Mouse (Mus musculus) liver, embryonic 16.5 days (tissue): ENCODE measurements around the gene Il10ra. TPM values are rescaled to one million over a fixed set of nuclear protein-coding genes. Genes with fewer than 3 reads are reported as not detected.

Source experiments
- ATAC-seq: fragments of 200-750 bp; cut with Nextera tagmentation; 2 replicates; pipeline ENCODE4 v1.8.0; 2017; ENCODE audit warnings: low read depth, mild to moderate bottlenecking, moderate number of reproducible peaks, moderate library complexity
- H3K27ac ChIP-seq: fragments of 300-500 bp; sonication (generic); 2 replicates; pipeline ENCODE4 v1.5.1; 2014; ENCODE audit warnings: mild to moderate bottlenecking, low read length
- H3K27me3 ChIP-seq: fragments of 300-500 bp; sonication (generic); 2 replicates; pipeline ENCODE4 v1.6.1; 2014; ENCODE audit warnings: low read depth, low read length, mixed read lengths; ENCODE audit not compliant: control insufficient read depth, insufficient read depth
- H3K36me3 ChIP-seq: fragments of 300-500 bp; sonication (generic); 2 replicates; pipeline ENCODE4 v1.6.1; 2014; ENCODE audit warnings: mild to moderate bottlenecking; ENCODE audit not compliant: control insufficient read depth, insufficient read depth
- H3K4me1 ChIP-seq: fragments of 300-500 bp; sonication (generic); 2 replicates; pipeline ENCODE4 v1.6.1; 2014; ENCODE audit warnings: low read depth, low read length, mixed read lengths; ENCODE audit not compliant: control insufficient read depth
- H3K4me2 ChIP-seq: fragments of 300-500 bp; sonication (generic); 2 replicates; pipeline ENCODE4 v1.6.1; 2014; ENCODE audit warnings: low read depth, low read length, mixed read lengths
- H3K4me3 ChIP-seq: fragments of 300-500 bp; sonication (generic); 2 replicates; pipeline ENCODE4 v1.5.1; 2014; ENCODE audit warnings: low read depth, mild to moderate bottlenecking, low read length
- H3K9ac ChIP-seq: fragments of 300-500 bp; sonication (generic); 2 replicates; pipeline ENCODE4 v1.6.1; 2014; ENCODE audit warnings: low read depth, low read length
- H3K9me3 ChIP-seq: fragments of 300-500 bp; sonication (generic); replicated peaks from 2 replicates; pipeline ENCODE4 v1.6.1; 2016; ENCODE audit warnings: low read length; ENCODE audit not compliant: control insufficient read depth
- WGBS: fragments of 180-500 bp; shearing (Covaris S2); extraction: QIAGEN DNeasy Blood & Tissue Kit; methylation state at CpG from one replicate; pipeline ENCODE4 v1.1.7; 2014; ENCODE audit not compliant: insufficient replicate concordance; 5-methylcytosine and 5-hydroxymethylcytosine counted together
- polyA plus RNA-seq: library from polyadenylated mRNA; unstranded; fragments of >200 nt; fragmentation: Nextera tagmentation; extraction: Ambion mirVana; gene quantifications from 2 replicates; pipeline ENCODE4 v1.2.1, GENCODE M21; 2015

Gene Il10ra
- polyA plus RNA-seq, 1 experiment from 2014 or later: 1.9 TPM

DNA sequence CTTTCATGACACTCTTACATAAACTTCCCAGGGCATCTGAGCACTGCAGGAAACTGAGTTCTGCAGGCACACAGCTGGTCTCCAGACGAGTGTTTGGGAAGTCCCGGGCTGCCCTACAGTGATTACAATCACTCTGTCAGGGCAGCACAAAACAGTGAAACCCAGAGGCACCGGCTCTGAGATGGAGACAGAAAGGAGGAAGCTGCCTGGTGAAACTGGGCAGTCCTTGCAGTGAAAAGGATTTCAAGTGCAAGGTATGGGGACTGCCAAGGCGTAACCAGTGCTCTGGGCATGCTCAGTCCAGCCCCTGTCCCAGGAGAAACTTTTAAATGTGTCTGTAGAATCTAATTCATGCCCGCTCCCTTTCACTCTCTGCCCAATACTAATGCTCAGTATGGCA, 3.3 kb upstream of the Il10ra start:
- 26% methylated on average over 5 of the region's 5 CpGs for WGBS
- Histone ChIP-seq H3K27me3 (peaks cover 23% of the 10 kb centered on the region; the same call in 1 of the 2 replicates), H3K4me2 (no peak overlapping the region), H3K4me3 (no peak overlapping the region), H3K4me1 (no peaks in the 10 kb centered on the region; the same call in 1 of the 2 replicates), H3K36me3 (no peaks in the 10 kb centered on the region), H3K9ac (no peak overlapping the region), H3K9me3 (no peaks in the 10 kb centered on the region), H3K27ac (peak overlapping the region; percentile 31)
- no peak for ATAC-seq

DNA sequence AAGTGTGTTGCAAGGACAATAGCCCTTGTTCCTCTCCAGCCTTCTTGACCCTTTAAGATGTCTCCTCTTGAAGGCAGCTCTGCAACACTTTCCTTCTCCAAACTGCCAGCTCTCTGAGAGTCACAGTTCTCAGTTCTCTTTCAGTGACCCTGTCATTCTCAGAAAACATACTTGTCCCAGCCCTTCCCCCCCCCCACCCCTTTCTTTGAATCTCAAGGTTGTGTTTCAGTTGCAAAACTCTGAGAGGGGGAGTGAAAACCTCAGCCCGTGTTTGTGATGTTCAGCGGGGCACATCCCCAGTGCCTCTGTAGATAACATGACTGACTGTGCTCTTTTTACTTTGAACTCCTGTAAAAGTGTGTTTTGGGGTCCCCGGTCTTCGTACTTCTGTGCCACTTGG, 870 bp downstream of the Il10ra start:
- peak overlapping the region; percentile 41 for H3K4me3 ChIP-seq
- ATAC-seq: no peak
- H3K4me2 ChIP-seq: no peak overlapping the region
- H3K27ac ChIP-seq: no peak overlapping the region; the same call in 1 of the 2 replicates
- no peaks in the 10 kb centered on the region for H3K4me1 ChIP-seq
- H3K36me3 ChIP-seq: no peaks in the 10 kb centered on the region
- peaks cover 23% of the 10 kb centered on the region; the same call in 1 of the 2 replicates for H3K27me3 ChIP-seq
- H3K9me3 ChIP-seq: no peaks in the 10 kb centered on the region
- no peak overlapping the region for H3K9ac ChIP-seq
- 14% methylated on average over 4 of the region's 4 CpGs for WGBS

DNA sequence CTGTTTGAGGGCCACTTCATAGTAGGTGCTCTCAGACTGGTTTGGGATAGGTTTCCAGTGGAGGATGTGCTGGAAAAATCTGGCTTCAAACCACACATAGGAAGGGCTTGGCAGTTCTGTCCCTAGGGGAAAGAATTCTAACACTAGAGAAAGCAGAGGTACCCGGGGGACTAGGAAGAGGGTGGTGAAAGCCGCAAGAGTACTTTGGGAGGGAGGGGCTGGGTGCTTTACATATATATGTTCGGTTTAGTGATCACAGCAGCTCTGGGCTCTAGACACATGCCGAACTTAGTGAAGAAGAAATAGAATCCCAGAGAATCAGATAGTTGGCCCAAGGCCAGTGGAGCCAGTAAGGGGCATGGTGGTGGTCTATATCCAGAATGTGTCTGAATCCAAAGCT, 1.9 kb downstream of the Il10ra start:
- H3K4me1 ChIP-seq: no peaks in the 10 kb centered on the region
- no peak overlapping the region for H3K9ac ChIP-seq
- no peaks in the 10 kb centered on the region for H3K36me3 ChIP-seq
- 0 out of 2 replicates have a peak overlapping the region, but pooled peaks have one; percentile 13 for H3K4me2 ChIP-seq
- 54% methylated on average over 4 of the region's 4 CpGs for WGBS
- H3K4me3 ChIP-seq: no peak overlapping the region; the same call in 1 of the 2 replicates
- H3K27me3 ChIP-seq: peaks cover 23% of the 10 kb centered on the region; the same call in 1 of the 2 replicates
- no peak overlapping the region for H3K27ac ChIP-seq
- no peaks in the 10 kb centered on the region for H3K9me3 ChIP-seq
- ATAC-seq: no peak

DNA sequence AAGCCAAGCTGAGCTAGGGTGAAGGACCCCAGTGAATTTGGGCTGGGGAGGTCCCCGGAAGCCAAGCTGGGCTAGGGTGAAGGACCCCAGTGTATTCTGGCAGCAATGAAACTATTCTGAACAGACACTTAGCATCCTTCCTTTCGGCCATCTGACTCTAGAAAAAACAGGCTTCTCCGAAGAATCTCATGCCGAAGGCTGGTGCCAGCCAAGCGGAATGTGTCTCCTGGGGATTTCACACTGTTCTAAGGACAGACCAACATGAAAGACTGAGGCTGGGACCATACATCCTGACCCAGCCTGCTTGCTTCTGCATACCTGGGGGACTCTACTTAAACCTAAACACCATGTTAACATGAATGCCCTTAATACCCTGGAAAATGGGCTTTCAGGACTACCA, 7.1 kb downstream of the Il10ra start:
- H3K4me1 ChIP-seq: no peaks in the 10 kb centered on the region
- WGBS: 70% methylated on average over 5 of the region's 5 CpGs
- no peak for ATAC-seq

GRCm38 (mm10) chr9:45261466-45261865, 7.5 kb downstream of the Il10ra start:
- 53% methylated on average over 4 of the region's 4 CpGs for WGBS
- H3K27ac ChIP-seq: no peak overlapping the region
- no peak overlapping the region for H3K9ac ChIP-seq
- H3K36me3 ChIP-seq: no peaks in the 10 kb centered on the region
- H3K4me3 ChIP-seq: no peak overlapping the region
- H3K9me3 ChIP-seq: no peaks in the 10 kb centered on the region
- no peak overlapping the region for H3K4me2 ChIP-seq
- no peak for ATAC-seq
- no peaks in the 10 kb centered on the region for H3K27me3 ChIP-seq
- no peaks in the 10 kb centered on the region for H3K4me1 ChIP-seq

More for the DNA sequence above, 7.1 kb downstream of the Il10ra start:
- H3K4me2 ChIP-seq: no peak overlapping the region
- no peaks in the 10 kb centered on the region for H3K9me3 ChIP-seq
- no peak overlapping the region for H3K9ac ChIP-seq
- H3K36me3 ChIP-seq: no peaks in the 10 kb centered on the region
- no peaks in the 10 kb centered on the region for H3K27me3 ChIP-seq
- no peak overlapping the region for H3K4me3 ChIP-seq
- no peak overlapping the region for H3K27ac ChIP-seq

GRCm38 (mm10) chr9:45259065-45259464, 9.9 kb downstream of the Il10ra start:
- no peaks in the 10 kb centered on the region for H3K36me3 ChIP-seq
- H3K27me3 ChIP-seq: no peaks in the 10 kb centered on the region
- no peak overlapping the region for H3K4me3 ChIP-seq
- no peak overlapping the region for H3K9ac ChIP-seq
- H3K4me1 ChIP-seq: no peaks in the 10 kb centered on the region
- no peak overlapping the region for H3K27ac ChIP-seq
- H3K9me3 ChIP-seq: no peaks in the 10 kb centered on the region
- ATAC-seq: no peak
- WGBS: 68% methylated on average over 13 of the region's 13 CpGs
- H3K4me2 ChIP-seq: no peak overlapping the region

DNA sequence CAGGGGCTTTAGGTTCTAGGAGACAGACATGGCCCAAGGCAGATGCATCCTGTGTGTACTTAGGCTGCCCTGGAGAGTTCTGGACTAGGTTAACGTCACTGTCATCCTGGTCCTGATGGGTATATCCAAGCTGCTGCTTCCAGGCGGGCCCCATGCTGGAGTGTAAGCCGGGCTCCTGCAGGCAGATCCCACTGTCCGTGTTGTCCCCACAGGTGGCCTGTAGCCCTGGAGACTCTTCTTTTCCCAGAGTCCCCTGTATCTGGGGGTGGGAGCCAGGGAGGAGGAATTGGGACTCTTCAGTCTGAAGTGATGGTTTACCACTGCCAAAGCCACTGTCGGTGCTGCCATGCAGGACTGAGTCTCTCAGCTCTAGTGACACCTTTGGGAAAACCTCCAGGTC, 13.0 kb downstream of the Il10ra start:
- no peaks in the 10 kb centered on the region; the same call in 1 of the 2 replicates for H3K4me1 ChIP-seq
- no peaks in the 10 kb centered on the region for H3K27me3 ChIP-seq
- H3K9me3 ChIP-seq: no peaks in the 10 kb centered on the region
- no peak overlapping the region for H3K9ac ChIP-seq
- ATAC-seq: no peak
- H3K4me3 ChIP-seq: no peak overlapping the region
- H3K4me2 ChIP-seq: no peak overlapping the region
- H3K27ac ChIP-seq: no peak overlapping the region
- 67% methylated on average over 5 of the region's 5 CpGs for WGBS
- no peaks in the 10 kb centered on the region for H3K36me3 ChIP-seq

- Histone ChIP-seq H3K4me1 (no peaks in the 10 kb centered on the region; the same call in 1 of the 2 replicates), H3K36me3 (no peaks in the 10 kb centered on the region), H3K9ac (no peak overlapping the region), H3K9me3 (no peaks in the 10 kb centered on the region), H3K27me3 (no peaks in the 10 kb centered on the region), H3K27ac (no peak overlapping the region), H3K4me3 (no peak overlapping the region), H3K4me2 (no peak overlapping the region)
- no peak for ATAC-seq
- WGBS: 73% methylated on average over 4 of the region's 4 CpGs
Measured at GRCm38 (mm10) chr9:45255431-45255830, 13.5 kb downstream of the Il10ra start.

DNA sequence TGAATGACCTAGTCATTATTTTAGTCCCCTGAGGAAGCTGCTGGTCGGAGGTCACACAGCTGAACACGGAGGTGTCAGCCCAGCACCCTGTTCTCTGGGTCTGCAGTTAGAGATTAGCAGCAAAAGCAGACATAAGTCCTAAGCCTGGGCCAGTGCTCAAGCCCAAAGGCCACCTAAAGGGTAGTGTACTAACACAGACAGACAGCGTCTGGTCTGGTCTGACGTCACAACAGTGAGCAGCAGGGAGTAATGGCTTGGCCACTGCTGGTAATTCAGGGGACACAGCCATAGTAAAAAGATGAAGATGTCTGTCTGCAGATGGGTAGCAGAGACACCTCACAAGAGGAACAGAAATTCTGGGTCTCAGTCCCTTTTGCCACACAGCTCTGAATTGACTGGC, 14.3 kb downstream of the Il10ra start:
- no peaks in the 10 kb centered on the region for H3K27me3 ChIP-seq

More for the DNA sequence above, 14.3 kb downstream of the Il10ra start:
- WGBS: 37% methylated on average over 4 of the region's 4 CpGs
- no peak overlapping the region for H3K9ac ChIP-seq
- ATAC-seq: no peak
- H3K27ac ChIP-seq: no peak overlapping the region
- no peak overlapping the region for H3K4me3 ChIP-seq
- H3K36me3 ChIP-seq: no peaks in the 10 kb centered on the region
- no peaks in the 10 kb centered on the region for H3K9me3 ChIP-seq
- H3K4me1 ChIP-seq: no peaks in the 10 kb centered on the region; the same call in 1 of the 2 replicates
- H3K4me2 ChIP-seq: no peak overlapping the region
